Comparison of ENCODE assay signal across 13 mouse cellular contexts in the genomic region with DNA sequence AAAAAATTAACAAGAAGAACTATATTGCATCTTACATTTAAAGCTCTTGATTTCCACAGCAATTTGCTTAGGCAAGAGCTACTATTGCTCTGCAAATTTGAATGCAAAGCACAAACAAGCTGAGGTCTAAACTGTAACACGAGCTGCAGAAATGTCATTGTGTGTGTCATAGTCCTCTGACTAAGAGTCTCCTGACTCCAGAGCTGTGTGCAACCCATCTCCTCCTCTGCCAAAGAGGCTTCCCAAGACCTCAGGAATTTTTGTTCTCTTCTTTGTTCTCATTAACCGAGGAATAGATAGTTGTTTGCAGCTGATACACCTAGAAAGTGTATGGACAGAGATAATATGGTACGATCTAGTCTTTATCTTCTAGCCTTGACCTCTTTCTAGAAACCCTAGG. TPM values are rescaled to one million over a fixed set of nuclear protein-coding genes. Genes with fewer than 3 reads are reported as not detected.
A peak's percentile ranks its signal among the peaks of the same experiment; 100 is the strongest.
DNase-seq lines count a peak whose midpoint lies in the region; ATAC-seq and TF ChIP-seq lines count a peak whose summit lies in the region.
"Had no signal": no experiment of that assay in that cellular context is flagged by ENCODE, and none has a peak within 500 bp of the region (broad histone marks: within the 10 kb centered on the region; RNA-seq: fewer than 3 reads in every experiment).

No protein-coding gene starts in this region.

- H3K9ac ChIP-seq in stomach, postnatal 0 days (ENCODE audit: low read length) = no peak overlapping the region
- H3K9ac ChIP-seq: lung, embryonic 14.5 days had no signal

- H3K36me3 ChIP-seq in stomach, postnatal 0 days (ENCODE audit: control insufficient read depth, insufficient read depth, low read length) = no peaks in the 10 kb centered on the region
- H3K36me3 ChIP-seq: hindbrain, embryonic 10.5 days had no signal

- H3K4me1 ChIP-seq in lung, adult 2 months (ENCODE audit: control insufficient read depth, insufficient read depth, low read length) = peaks cover 24% of the 10 kb centered on the region
- H3K4me1 ChIP-seq in stomach, postnatal 0 days (replicated peaks; ENCODE audit: control insufficient read depth, insufficient read depth) = no peaks in the 10 kb centered on the region
- H3K4me1 ChIP-seq: hindbrain, embryonic 10.5 days had no signal

- DNase-seq in adrenal gland, postnatal 36 days = peak; percentile 41 to 47
- DNase-seq in adrenal gland, postnatal 25 days = no peak
- no peak for DNase-seq in lung, adult 2 months
- no peak for DNase-seq in lung, postnatal 10 days
- no peak for DNase-seq in stomach, postnatal 0 days (ENCODE audit: low spot score)
- DNase-seq in urinary bladder, postnatal 14 days (ENCODE audit: low spot score) = no peak
- no peak for DNase-seq in kidney, postnatal 36 days
- DNase-seq: gastrocnemius, postnatal 36 days; lung, embryonic 14.5 days; right cerebral cortex, postnatal 4 days had no signal

- H3K27ac ChIP-seq in stomach, postnatal 0 days (replicated peaks) = no peak overlapping the region
- H3K27ac ChIP-seq: hindbrain, embryonic 10.5 days; kidney, postnatal 0 days had no signal

- no peaks in the 10 kb centered on the region for H3K27me3 ChIP-seq in stomach, postnatal 0 days (ENCODE audit: control insufficient read depth, insufficient read depth, low read length)

- no peak for TF ChIP-seq EP300 in stomach, postnatal 0 days (optimal IDR thresholded peaks at IDR 0.05)

- peak overlapping the region; percentile 1 for H3K4me3 ChIP-seq in lung, adult 2 months (replicated peaks; ENCODE audit: extremely low read depth, low read depth, low read length)
- no peak overlapping the region for H3K4me3 ChIP-seq in stomach, postnatal 0 days (ENCODE audit: low read depth, low read length)
- H3K4me3 ChIP-seq: hindbrain, embryonic 10.5 days had no signal

- no peak for TF ChIP-seq CTCF in lung, adult 2 months (IDR thresholded peaks at IDR 0.05; ENCODE audit: insufficient read depth, low read length)
- TF ChIP-seq CTCF in stomach, postnatal 0 days (IDR thresholded peaks at IDR 0.05; ENCODE audit: low read depth) = no peak

- 26% methylated on average over 3 of the region's 3 CpGs for WGBS in lung, adult 2 months
- 57% methylated on average over 3 of the region's 3 CpGs for WGBS in stomach, postnatal 0 days

- TF ChIP-seq POLR2A in lung, adult 2 months (IDR thresholded peaks at IDR 0.05; ENCODE audit: borderline replicate concordance, extremely low read depth, low read depth, low read length) = no peak

- peak; percentile 33 for ATAC-seq in inflammation-experienced regulatory T-cells, adult 6 months
- ATAC-seq in stomach, postnatal 0 days (ENCODE audit: low FRiP score, low TSS enrichment) = peak; percentile 44; the same call in 1 of the 2 replicates

- H3K4me2 ChIP-seq in stomach, postnatal 0 days (replicated peaks; ENCODE audit: low read depth) = 0 out of 2 replicates have a peak overlapping the region, but pooled peaks have one; percentile 0
- H3K4me2 ChIP-seq: lung, embryonic 14.5 days had no signal

- no peaks in the 10 kb centered on the region for H3K9me3 ChIP-seq in stomach, postnatal 0 days (ENCODE audit: control insufficient read depth, low read length)
- H3K9me3 ChIP-seq: hindbrain, embryonic 10.5 days had no signal

RNA-seq across cellular contexts. Expression of gene Xdh, which starts 8.2 kb away (rescaled TPM):
- total RNA-seq in adrenal gland, postnatal 36 days (2021) = 100 to 1,000 TPM; 334 to 458 TPM
- total RNA-seq in adrenal gland, postnatal 25 days (2021) = 446 and 487 TPM in 2 replicates
- 141 and 150 TPM in 2 replicates for polyA plus RNA-seq in lung, adult 2 months (2012; rRNA removed)
- polyA plus RNA-seq in inflammation-experienced regulatory T-cells, adult 6 months (2017; shearing (Covaris generic)) = 10 to 100 TPM; 15.8 to 38.5 (median 37.1) TPM
- 16.4 and 18.4 TPM in 2 replicates for polyA plus RNA-seq in stomach, postnatal 0 days (2015; fragmentation: Nextera tagmentation; extraction: Ambion mirVana)

Comparison
In these comparisons a context has a peak if more than half of its experiments do, and no peak if none do; other contexts are left out.
1. DNase-seq: peak in adrenal gland, postnatal 36 days (2 of 2); none in adrenal gland, postnatal 25 days (single experiment), lung, adult 2 months (single experiment), lung, postnatal 10 days (single experiment), stomach, postnatal 0 days (single experiment), urinary bladder, postnatal 14 days (single experiment) and kidney, postnatal 36 days (0 of 2).